Mouse (Mus musculus): Measurements from ENCODE around the gene Igf1r. TPM values are rescaled to one million over a fixed set of nuclear protein-coding genes. Genes with fewer than 3 reads are reported as not detected.

Gene Igf1r
- total RNA-seq, 2 experiments from 2014 or later = 8.0 to 8.3 TPM

GRCm38 (mm10) chr7:68064120-68064519, 111.5 kb downstream of the Igf1r start:
- no peak for TF ChIP-seq CTCF (IDR thresholded peaks at IDR 0.05)
- Histone ChIP-seq H3K27ac (no peak overlapping the region), H3K4me3 (no peak overlapping the region)
- no peak for DNase-seq
- intact Hi-C loops (cut with DNase I) = no loop called here

DNA sequence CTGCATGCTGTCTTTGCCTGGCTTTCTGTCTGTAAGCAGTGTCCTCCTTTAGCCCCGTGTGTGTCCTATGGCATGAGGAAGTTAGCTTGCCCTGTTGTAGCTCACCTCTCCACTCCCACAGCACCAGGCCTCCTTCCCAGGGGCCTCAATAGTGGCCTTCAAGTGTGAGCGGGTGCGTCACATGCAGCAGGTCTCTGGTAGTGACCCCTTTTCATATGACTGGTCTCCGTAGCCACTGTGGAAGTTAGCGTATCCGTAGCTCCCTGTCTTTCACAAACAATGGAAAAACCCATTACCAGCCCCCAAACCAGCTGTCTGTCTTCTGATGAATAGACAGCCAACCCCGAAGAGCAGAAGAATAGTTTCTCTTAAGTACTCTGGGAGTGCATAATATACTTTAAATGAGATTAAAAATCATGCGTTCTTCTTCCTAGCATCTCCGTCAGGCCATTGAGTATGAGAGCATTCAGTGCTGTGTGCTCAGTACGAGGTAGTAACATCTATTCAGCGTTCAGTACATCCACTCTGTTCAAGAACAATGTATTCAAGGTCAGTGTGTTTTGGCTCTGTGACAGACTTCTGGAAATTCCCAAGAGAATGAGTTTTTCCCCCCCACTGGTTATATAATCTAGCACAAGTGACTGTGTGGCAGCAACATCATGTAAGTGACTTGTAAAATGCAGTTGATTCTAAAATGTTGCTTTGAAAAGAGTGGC, 112.2 kb downstream of the Igf1r start:
- DNase-seq = no peak
- Histone ChIP-seq H3K27ac (peak overlapping the region; percentile 16; the same call in 1 of the 2 replicates), H3K4me3 (no peak overlapping the region)
- intact Hi-C loops (cut with DNase I) = no loop called here
- TF ChIP-seq CTCF (IDR thresholded peaks at IDR 0.05) = no peak

DNA sequence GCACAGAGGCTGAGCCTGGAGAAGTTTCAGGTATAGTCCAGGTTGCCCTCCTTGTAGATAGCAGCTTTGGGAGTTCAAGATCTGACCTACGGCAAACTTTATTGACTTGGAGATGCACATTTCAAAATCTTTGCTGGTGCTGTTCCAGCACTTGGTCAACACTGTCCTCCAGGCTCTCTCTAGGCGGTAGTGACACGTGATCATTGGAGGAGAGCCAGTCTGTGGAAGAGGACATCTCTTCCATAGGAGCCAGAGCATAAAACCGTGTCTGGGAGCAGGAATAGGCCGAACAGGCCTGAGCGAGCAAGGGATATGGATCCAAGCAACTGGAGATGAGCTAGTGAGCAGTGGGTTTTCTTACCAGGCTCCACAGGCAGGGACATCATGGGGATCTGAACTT, 113.3 kb downstream of the Igf1r start:
- H3K27ac ChIP-seq = no peak overlapping the region
- DNase-seq = peak; percentile 48
- H3K4me3 ChIP-seq = no peak overlapping the region
- intact Hi-C loops (cut with DNase I) = no loop called here
- no peak for TF ChIP-seq CTCF (IDR thresholded peaks at IDR 0.05)

- intact Hi-C loops (cut with DNase I) = no loop called here
- Histone ChIP-seq H3K27ac (no peak overlapping the region), H3K4me3 (no peak overlapping the region)
- no peak for DNase-seq
- TF ChIP-seq CTCF (IDR thresholded peaks at IDR 0.05) = no peak
These were observed 114.7 kb downstream of the Igf1r start for GRCm38 (mm10) chr7:68067321-68067720.

GRCm38 (mm10) chr7:68069324-68069723, 116.7 kb downstream of the Igf1r start:
- DNase-seq = no peak
- Histone ChIP-seq H3K27ac (no peak overlapping the region), H3K4me3 (no peak overlapping the region)
- TF ChIP-seq CTCF (IDR thresholded peaks at IDR 0.05) = no peak
- intact Hi-C loops (cut with DNase I) = no loop called here

- TF ChIP-seq CTCF (IDR thresholded peaks at IDR 0.05) = no peak
- Histone ChIP-seq H3K27ac (no peak overlapping the region), H3K4me3 (no peak overlapping the region)
- no peak for DNase-seq
- intact Hi-C loops (cut with DNase I) = no loop called here
These were observed 117.4 kb downstream of the Igf1r start for GRCm38 (mm10) chr7:68070030-68070429.

- DNase-seq = peak; percentile 75
- peak; percentile 30; the same call in 1 of the 2 replicates for TF ChIP-seq CTCF (IDR thresholded peaks at IDR 0.05)
- H3K4me3 ChIP-seq = no peak overlapping the region
- 0 out of 2 replicates have a peak overlapping the region, but pooled peaks have one; percentile 9 for H3K27ac ChIP-seq
- intact Hi-C loops (cut with DNase I) = no loop called here
These were observed 118.0 kb downstream of the Igf1r start for GRCm38 (mm10) chr7:68070626-68071025.

DNA sequence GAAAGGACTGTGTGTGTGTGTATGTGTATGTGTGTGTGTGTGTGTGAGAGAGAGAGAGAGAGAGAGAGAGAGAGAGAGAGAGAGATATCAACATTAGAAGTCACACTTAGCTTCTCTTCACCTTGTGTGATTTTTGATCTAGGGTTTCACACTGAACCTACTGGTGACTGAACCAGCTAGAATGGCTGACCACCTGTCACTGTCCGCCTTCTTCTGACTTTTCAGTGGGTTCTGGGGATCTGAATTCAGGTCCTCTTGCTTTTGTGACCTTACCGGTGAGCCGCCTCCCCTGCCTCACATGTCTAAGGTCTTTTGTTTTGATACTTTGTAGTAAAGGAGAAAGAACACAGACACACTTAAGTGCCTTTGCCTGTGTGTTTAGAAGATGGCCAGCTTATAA, 118.4 kb downstream of the Igf1r start:
- DNase-seq = no peak
- Histone ChIP-seq H3K4me3 (no peak overlapping the region), H3K27ac (no peak overlapping the region)
- TF ChIP-seq CTCF (IDR thresholded peaks at IDR 0.05) = no peak
- intact Hi-C loops (cut with DNase I) = no loop called here

DNA sequence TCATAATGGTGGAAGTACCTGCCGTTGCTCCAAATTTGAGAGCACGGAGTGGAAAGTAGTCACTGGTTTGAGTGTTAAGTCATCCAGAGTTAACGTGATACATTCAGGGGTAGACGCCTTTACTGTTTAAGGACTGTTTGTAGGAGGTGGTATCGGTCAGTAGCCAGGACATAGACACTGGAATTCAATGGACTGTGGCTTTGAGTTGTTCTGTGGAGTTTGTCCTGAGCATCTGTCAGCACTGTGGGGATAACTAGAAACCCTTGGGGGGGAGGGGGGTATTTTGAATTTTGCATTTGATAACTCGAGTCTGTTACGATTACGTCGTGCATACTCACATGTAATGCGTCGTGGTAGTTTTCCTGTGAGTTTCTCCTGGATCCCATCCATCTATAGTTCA, 119.1 kb downstream of the Igf1r start:
- intact Hi-C loops (cut with DNase I) = no loop called here
- no peak overlapping the region for H3K4me3 ChIP-seq
- no peak overlapping the region for H3K27ac ChIP-seq
- DNase-seq = no peak
- TF ChIP-seq CTCF (IDR thresholded peaks at IDR 0.05) = no peak

DNA sequence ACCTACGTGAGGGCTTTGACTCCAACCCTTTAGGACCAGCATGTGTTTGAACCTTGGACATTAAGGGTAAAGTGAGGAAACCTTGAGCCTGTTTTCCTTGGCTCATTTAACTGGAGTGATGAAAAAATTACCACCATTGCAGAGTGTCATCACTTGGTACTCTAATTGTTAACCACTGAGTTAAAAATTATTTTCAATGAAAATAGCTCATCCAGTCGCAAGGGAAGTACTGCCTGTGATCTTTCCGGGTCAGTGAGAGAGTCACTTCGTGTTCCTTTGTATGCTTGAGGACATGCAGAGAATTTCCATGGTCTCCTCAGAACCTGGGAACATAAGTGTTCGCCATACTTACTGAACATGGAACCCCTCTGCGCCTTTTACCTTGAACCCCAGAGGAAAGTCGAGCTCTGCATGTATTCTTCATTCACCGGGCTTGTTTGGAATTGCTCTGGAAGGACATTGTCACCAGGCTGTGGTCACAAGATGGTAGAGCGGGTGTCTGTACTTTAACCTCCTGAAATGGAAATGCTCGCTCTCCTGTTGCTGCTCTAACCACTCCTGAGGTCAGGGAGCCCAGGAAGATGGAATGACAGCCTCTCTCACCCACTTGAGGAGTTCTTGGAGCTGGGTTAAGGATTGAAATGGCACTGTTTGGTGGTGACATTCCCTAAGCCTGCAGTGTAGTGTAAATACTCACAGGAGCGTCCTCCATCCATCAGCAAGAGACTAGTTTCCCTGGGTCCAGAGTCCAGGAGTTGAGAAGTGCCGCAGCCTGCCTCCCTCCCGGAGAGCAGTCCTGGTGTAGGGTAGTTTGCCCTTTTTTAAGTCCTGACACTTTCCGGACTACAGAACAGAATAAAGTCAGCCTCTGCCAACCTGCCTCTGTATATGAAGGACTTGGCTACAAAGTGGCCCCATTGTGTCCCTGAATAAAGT, 120.2 kb downstream of the Igf1r start:
- DNase-seq = no peak
- Histone ChIP-seq H3K4me3 (0 out of 2 replicates have a peak overlapping the region, but pooled peaks have one; percentile 15), H3K27ac (peak overlapping the region; percentile 28; the same call in 1 of the 2 replicates)
- intact Hi-C loops (cut with DNase I) = no loop called here
- TF ChIP-seq CTCF (IDR thresholded peaks at IDR 0.05) = no peak

DNA sequence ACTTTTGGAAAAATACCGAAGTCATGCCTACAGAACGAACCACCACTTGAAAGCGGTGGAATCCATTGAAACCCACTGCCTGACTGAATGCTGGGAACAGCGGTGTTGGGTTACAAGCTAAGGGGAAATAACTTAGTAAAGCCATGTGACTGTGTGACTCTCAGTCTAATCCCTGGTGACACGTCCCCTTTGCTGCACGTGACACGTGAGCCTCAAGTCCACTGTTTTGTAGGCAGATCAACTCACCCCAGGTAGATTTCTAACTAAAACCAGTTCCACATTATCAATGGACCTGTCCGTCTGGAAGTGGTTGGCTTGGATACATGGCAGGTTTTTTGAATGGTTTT, 120.8 kb downstream of the Igf1r start:
- TF ChIP-seq CTCF (IDR thresholded peaks at IDR 0.05) = no peak
- intact Hi-C loops (cut with DNase I) = no loop called here
- DNase-seq = no peak
- Histone ChIP-seq H3K4me3 (peak overlapping the region; percentile 15; the same call in 1 of the 2 replicates), H3K27ac (peak overlapping the region; percentile 28; the same call in 1 of the 2 replicates)

GRCm38 (mm10) chr7:68074748-68075147, 122.1 kb downstream of the Igf1r start:
- intact Hi-C loops (cut with DNase I) = no loop called here

GRCm38 (mm10) chr7:68075401-68075800, 122.8 kb downstream of the Igf1r start:
- Histone ChIP-seq H3K27ac (no peak overlapping the region), H3K4me3 (no peak overlapping the region)
- TF ChIP-seq CTCF (IDR thresholded peaks at IDR 0.05) = no peak
- intact Hi-C loops (cut with DNase I) = no loop called here
- DNase-seq = no peak

More at GRCm38 (mm10) chr7:68074748-68075147, 122.1 kb downstream of the Igf1r start:
- no peak for TF ChIP-seq CTCF (IDR thresholded peaks at IDR 0.05)
- no peak for DNase-seq
- H3K27ac ChIP-seq = no peak overlapping the region
- no peak overlapping the region for H3K4me3 ChIP-seq

Data from gastrocnemius, adult 2 months (tissue).